Mouse (Mus musculus): ENCODE measurements around the gene Ms4a8a.

- TF ChIP-seq CTCF (IDR thresholded peaks at IDR 0.05) (no peak), EP300 (IDR thresholded peaks at IDR 0.05) (no peak)
Observed at GRCm38 (mm10) chr19:11048009-11048408, 32.9 kb downstream of the Ms4a8a start.

Measured in lung, postnatal 0 days (tissue).